Mouse (Mus musculus): ENCODE data around the gene Chchd6. TPM values are rescaled to one million over a fixed set of nuclear protein-coding genes. Genes with fewer than 3 reads are reported as not detected.

Chchd6 gene
- polyA plus RNA-seq (2017; shearing (Covaris generic)), result 6.4 TPM

DNA sequence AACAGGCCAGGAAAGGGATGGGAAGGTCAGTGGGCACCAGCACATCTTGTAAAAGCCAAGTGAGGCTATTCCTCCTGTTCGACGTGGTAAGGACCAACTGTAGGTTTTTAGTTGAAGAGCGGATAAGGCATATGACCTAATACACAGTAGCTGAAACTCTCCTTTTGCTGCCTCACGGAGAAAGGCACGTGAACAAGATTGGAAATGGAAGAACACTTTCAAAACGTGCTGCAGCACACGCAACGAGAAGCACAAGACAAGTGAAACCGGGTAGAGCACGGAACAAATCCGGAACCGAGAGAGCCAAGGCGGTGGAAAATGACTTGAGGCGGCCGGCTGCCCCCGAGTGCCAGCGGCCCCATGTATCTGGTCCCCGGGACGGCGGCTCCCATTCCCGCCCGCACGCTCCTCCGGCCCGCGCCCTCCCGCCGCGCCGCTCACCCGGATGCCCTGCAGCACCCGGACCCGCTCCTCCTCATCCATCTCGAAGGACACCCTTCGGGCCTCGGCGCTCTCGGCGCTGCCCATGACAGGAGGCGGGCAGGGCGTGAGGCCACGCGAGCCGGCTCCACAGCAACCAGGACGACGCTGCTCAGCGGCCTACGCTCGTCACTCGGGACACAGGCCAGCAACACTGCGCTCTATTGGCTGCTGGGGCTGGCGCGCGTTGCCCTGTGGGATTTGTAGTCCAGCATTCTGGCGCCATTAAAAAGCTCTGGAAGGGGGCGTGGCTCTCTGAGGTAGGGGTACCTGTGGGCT is at the start of gene Chchd6:
TSS of gene Chchd6 (minus strand) at position 635 of the 759 bp plus-strand sequence.

DNA sequence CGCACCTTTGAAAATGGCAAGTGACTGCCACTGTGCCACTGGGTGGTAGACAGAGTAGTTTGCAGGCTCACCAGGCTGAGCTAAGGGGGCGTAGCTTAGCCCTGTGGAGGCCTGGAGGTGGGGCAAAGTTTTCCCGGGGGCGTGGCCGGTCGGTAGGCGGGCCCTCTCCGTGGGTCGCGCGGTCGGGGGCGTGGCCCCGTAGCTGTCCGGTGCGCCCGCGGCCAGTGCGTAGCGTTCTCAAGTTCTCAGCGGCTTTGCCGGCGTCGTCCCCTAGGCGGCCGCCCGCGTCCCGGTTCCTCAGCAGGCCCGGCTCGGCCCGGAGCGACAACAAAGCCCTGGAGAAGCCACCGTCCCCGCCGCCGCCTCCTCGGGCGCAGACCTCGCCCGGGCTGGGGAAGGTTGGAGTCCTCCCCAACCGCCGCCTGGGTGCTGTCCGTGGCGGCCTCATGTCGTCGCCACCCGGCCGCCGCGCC is 48.4 kb upstream of the Chchd6 start, which contains the start of gene Txnrd3:
TSS of gene Txnrd3 (plus strand) at position 191 of the 473 bp plus-strand sequence.

DNA sequence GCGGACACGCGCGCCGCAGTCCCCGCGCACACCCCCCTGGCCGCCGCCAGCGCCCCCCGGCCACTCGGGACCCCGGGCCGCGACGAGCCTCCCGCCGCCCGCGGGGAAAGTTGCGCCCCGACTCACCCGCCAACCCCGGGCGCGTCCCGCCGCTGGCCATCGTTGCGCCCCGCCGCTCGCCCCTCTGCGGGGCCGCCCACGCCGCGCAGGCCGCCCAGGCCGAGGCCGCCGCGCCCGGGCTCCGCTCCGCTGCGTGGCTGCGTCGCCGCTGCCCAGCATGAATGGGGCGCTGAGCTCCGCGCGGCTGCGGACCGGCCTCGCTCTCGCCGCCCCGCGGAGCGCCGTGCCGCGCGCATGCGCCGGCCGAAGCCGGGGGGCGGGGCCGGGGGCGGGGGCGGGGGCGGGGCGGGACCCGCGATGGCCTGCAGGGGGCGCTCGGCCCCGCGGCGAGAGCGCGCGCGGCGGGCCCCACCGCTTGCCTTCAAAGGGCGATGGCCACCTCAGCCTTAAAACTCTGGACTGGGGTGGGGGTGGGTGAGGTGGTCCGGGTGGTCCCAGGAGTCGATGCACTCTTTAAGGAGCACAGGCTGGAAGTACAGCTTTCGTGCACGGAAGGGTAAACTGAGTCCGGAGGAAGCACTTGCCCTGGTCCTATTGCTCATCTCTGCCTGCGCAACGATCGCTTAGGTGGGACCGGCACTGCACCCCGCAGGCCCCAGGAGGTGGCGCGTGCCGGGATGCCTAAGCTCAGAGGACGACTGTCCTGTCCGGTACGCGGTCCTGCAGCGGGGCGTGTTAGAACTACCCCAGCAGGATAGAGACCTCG is 233.0 kb downstream of the Chchd6 start, which contains the start of gene Plxna1:
TSS of gene Plxna1 (minus strand) at position 340 of the 826 bp plus-strand sequence.

Other genes starting within 250 kb of the Chchd6 start
- 7.4 TPM for gene Plxna1, start 233.0 kb downstream of the Chchd6 start, polyA plus RNA-seq (2017; shearing (Covaris generic))
- gene Txnrd3, start 48.3 kb upstream of the Chchd6 start, polyA plus RNA-seq (2017; shearing (Covaris generic)), result 3.2 TPM
- gene Vmn1r40, start 111.9 kb upstream of the Chchd6 start, polyA plus RNA-seq (2017; shearing (Covaris generic)), result not detected
- gene Vmn1r41, start 145.1 kb upstream of the Chchd6 start, polyA plus RNA-seq (2017; shearing (Covaris generic)), result not detected